Mouse (Mus musculus): Measurements from ENCODE around the gene Nrip1. TPM values are rescaled to one million over a fixed set of nuclear protein-coding genes. Genes with fewer than 3 reads are reported as not detected.

Nrip1 gene
- polyA plus RNA-seq, 1 experiment from 2014 or later = 33.7 TPM

GRCm38 (mm10) chr16:76413581-76413980 lies 40.0 kb upstream of the Nrip1 start:
- WGBS = 93% methylated on average over 8 of the region's 8 CpGs
- no peak overlapping the region for H3K4me3 ChIP-seq (replicated peaks; ENCODE audit: low read depth, low read length)
- H3K36me3 ChIP-seq (ENCODE audit: insufficient read depth, low read length) = no peaks in the 10 kb centered on the region
- H3K27ac ChIP-seq = no peak overlapping the region
- H3K4me2 ChIP-seq (ENCODE audit: low read length) = no peak overlapping the region
- ATAC-seq (replicated peaks; ENCODE audit: low FRiP score, low read depth) (no peak), DNase-seq (ENCODE audit: low spot score) (no peak)
- no peak for TF ChIP-seq CTCF (IDR thresholded peaks at IDR 0.05; ENCODE audit: low read depth)
- no peaks in the 10 kb centered on the region for H3K4me1 ChIP-seq (replicated peaks; ENCODE audit: insufficient read depth, low read length)
- no peaks in the 10 kb centered on the region for H3K9me3 ChIP-seq (replicated peaks; ENCODE audit: low read length)
- H3K9ac ChIP-seq (ENCODE audit: low read depth, low read length) = no peak overlapping the region
- no peaks in the 10 kb centered on the region for H3K27me3 ChIP-seq (ENCODE audit: insufficient read depth, low read length)

DNA sequence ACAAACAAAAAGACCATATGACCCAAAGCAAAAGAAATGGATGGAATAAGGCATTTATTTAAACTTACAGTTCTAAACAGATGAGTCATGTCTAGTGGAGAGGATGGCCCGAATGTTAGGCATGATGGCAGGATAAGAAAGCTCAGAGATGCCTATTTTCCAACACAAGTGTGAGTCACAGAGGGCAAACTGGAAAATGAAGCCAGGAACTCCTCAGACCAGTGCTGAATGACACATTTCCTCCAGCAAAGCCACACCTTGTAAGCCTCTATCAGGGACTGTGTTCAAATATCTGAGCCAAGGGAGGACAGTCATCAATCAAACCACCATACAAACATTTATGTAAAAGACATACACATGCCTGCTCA lies 35.7 kb upstream of the Nrip1 start:
- no peak overlapping the region for H3K4me2 ChIP-seq (ENCODE audit: low read length)
- TF ChIP-seq CTCF (IDR thresholded peaks at IDR 0.05; ENCODE audit: low read depth) = no peak
- H3K27me3 ChIP-seq (ENCODE audit: insufficient read depth, low read length) = no peaks in the 10 kb centered on the region
- H3K27ac ChIP-seq = no peak overlapping the region
- 46% methylated on average over 1 of the region's 1 CpGs for WGBS
- H3K4me3 ChIP-seq (replicated peaks; ENCODE audit: low read depth, low read length) = no peak overlapping the region
- ATAC-seq (replicated peaks; ENCODE audit: low FRiP score, low read depth) = no peak
- no peak for DNase-seq (ENCODE audit: low spot score)
- H3K9ac ChIP-seq (ENCODE audit: low read depth, low read length) = no peak overlapping the region
- H3K9me3 ChIP-seq (replicated peaks; ENCODE audit: low read length) = no peaks in the 10 kb centered on the region
- H3K36me3 ChIP-seq (ENCODE audit: insufficient read depth, low read length) = no peaks in the 10 kb centered on the region
- no peaks in the 10 kb centered on the region for H3K4me1 ChIP-seq (replicated peaks; ENCODE audit: insufficient read depth, low read length)

DNA sequence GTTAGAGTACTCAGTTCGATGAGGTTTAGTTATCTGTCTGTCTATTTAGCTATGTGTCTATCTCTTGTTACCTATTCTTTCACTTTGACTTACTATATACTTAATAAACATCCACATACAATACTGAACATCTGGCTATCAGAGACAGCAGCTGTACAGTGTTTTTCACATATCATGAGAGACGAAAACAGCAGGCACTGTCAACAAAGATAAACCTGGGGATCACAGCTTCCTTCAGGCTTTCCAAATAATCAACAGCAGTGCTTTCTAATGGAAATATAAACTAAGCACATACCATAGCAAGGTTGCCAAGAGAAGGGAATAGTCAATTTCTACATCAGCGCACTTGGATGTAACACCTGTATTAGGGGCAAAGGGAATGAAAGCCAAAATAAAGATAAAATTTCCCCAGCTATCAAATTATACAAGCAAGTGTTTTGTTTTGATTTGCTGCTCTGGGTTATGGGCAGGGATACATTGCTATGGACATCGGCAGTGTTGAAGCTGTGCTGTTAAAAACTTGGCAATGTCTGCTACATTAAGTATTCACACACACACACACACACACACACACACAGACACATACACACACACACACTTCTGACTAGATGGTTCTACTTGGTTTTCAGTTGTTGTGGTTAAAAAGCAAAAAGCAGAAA lies 35.2 kb upstream of the Nrip1 start:
- Histone ChIP-seq H3K27me3 (ENCODE audit: insufficient read depth, low read length) (no peaks in the 10 kb centered on the region), H3K4me2 (ENCODE audit: low read length) (no peak overlapping the region), H3K4me1 (replicated peaks; ENCODE audit: insufficient read depth, low read length) (no peaks in the 10 kb centered on the region), H3K4me3 (replicated peaks; ENCODE audit: low read depth, low read length) (no peak overlapping the region), H3K36me3 (ENCODE audit: insufficient read depth, low read length) (no peaks in the 10 kb centered on the region), H3K9ac (ENCODE audit: low read depth, low read length) (no peak overlapping the region), H3K27ac (no peak overlapping the region), H3K9me3 (replicated peaks; ENCODE audit: low read length) (no peaks in the 10 kb centered on the region)
- DNase-seq (ENCODE audit: low spot score) (no peak), ATAC-seq (replicated peaks; ENCODE audit: low FRiP score, low read depth) (no peak)
- TF ChIP-seq CTCF (IDR thresholded peaks at IDR 0.05; ENCODE audit: low read depth) = no peak
- WGBS = 77% methylated on average over 4 of the region's 4 CpGs

- no peaks in the 10 kb centered on the region for H3K36me3 ChIP-seq (ENCODE audit: insufficient read depth, low read length)
- H3K4me2 ChIP-seq (ENCODE audit: low read length) = no peak overlapping the region
- ATAC-seq (replicated peaks; ENCODE audit: low FRiP score, low read depth) (no peak), DNase-seq (ENCODE audit: low spot score) (no peak)
- no peaks in the 10 kb centered on the region for H3K27me3 ChIP-seq (ENCODE audit: insufficient read depth, low read length)
- no peaks in the 10 kb centered on the region for H3K4me1 ChIP-seq (replicated peaks; ENCODE audit: insufficient read depth, low read length)
- no peak overlapping the region for H3K9ac ChIP-seq (ENCODE audit: low read depth, low read length)
- no peak overlapping the region for H3K27ac ChIP-seq
- H3K4me3 ChIP-seq (replicated peaks; ENCODE audit: low read depth, low read length) = no peak overlapping the region
- no peak for TF ChIP-seq CTCF (IDR thresholded peaks at IDR 0.05; ENCODE audit: low read depth)
- WGBS = 92% methylated on average over 8 of the region's 8 CpGs
- no peaks in the 10 kb centered on the region for H3K9me3 ChIP-seq (replicated peaks; ENCODE audit: low read length)
These were observed 34.6 kb upstream of the Nrip1 start for GRCm38 (mm10) chr16:76408241-76408640.

DNA sequence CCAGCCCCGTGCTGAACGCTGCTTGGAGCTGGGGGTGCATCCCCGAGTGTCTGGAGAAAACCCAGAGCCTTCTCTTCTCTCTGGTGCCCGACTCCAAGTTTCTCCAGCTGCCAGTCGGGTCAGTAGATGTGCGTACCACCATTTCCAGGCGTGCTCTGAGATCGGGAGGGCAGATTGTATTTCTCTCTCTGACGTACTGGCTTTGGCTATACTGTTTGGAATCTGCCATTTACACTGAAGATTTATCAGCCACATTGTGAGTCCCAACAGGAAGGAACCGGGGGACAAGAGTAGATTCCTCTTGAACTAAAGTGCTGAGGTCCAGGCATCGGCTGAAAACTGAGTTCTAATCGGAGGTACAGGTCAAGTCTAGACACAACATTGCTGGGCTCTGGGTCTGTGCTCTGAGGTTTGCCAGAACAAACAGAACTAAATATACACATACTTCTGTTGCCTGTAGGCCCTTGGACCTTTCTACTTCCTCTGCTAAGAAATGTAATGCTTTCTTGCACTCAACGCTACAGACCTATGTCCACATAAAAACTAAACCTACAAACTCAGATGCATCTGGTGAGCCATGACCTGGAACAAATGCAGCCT lies 33.8 kb upstream of the Nrip1 start:
- Histone ChIP-seq H3K4me3 (replicated peaks; ENCODE audit: low read depth, low read length) (0 out of 2 replicates have a peak overlapping the region, but pooled peaks have one; percentile 3), H3K9ac (ENCODE audit: low read depth, low read length) (no peak overlapping the region), H3K9me3 (replicated peaks; ENCODE audit: low read length) (no peaks in the 10 kb centered on the region), H3K36me3 (ENCODE audit: insufficient read depth, low read length) (no peaks in the 10 kb centered on the region), H3K27ac (no peak overlapping the region), H3K4me2 (ENCODE audit: low read length) (peak overlapping the region; percentile 44), H3K4me1 (replicated peaks; ENCODE audit: insufficient read depth, low read length) (no peaks in the 10 kb centered on the region), H3K27me3 (ENCODE audit: insufficient read depth, low read length) (no peaks in the 10 kb centered on the region)
- ATAC-seq (replicated peaks; ENCODE audit: low FRiP score, low read depth) (peak; percentile 43; the same call in 1 of the 2 replicates), DNase-seq (ENCODE audit: low spot score) (peak; percentile 75)
- no peak for TF ChIP-seq CTCF (IDR thresholded peaks at IDR 0.05; ENCODE audit: low read depth)
- 17% methylated on average over 13 of the region's 13 CpGs for WGBS

DNA sequence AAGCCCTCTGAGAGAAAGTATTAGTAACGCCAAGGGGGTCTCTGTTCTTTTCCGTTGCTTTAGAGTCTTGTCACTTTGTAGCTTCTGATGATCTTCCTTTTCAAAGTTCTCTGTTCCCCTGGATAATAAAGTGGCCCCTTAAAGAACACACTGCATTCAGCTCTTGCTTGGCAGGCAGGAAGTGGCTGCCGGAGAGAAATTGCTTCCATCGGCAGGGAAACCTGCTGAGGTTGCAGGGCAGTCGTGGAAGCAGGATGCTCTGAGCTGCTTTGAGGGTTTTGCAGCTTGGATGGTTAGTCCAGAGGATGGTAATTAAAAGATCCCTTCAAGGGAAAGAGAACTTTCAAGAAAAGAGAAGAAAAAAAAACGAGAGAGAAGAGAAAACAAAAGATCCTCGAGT lies 33.3 kb upstream of the Nrip1 start:
- Histone ChIP-seq H3K27me3 (ENCODE audit: insufficient read depth, low read length) (no peaks in the 10 kb centered on the region), H3K9me3 (replicated peaks; ENCODE audit: low read length) (no peaks in the 10 kb centered on the region), H3K4me3 (replicated peaks; ENCODE audit: low read depth, low read length) (0 out of 2 replicates have a peak overlapping the region, but pooled peaks have one; percentile 3), H3K4me1 (replicated peaks; ENCODE audit: insufficient read depth, low read length) (no peaks in the 10 kb centered on the region), H3K36me3 (ENCODE audit: insufficient read depth, low read length) (no peaks in the 10 kb centered on the region), H3K4me2 (ENCODE audit: low read length) (peak overlapping the region; percentile 44), H3K27ac (no peak overlapping the region), H3K9ac (ENCODE audit: low read depth, low read length) (no peak overlapping the region)
- DNase-seq (ENCODE audit: low spot score) = peak; percentile 44
- ATAC-seq (replicated peaks; ENCODE audit: low FRiP score, low read depth) = no peak
- no peak for TF ChIP-seq CTCF (IDR thresholded peaks at IDR 0.05; ENCODE audit: low read depth)
- 24% methylated on average over 7 of the region's 7 CpGs for WGBS
